In genomic region chr7:25755468-25755833, GRCm38 (mm10) we compare ENCODE assay signal across 7 mouse cellular contexts. TPM values are rescaled to one million over a fixed set of nuclear protein-coding genes. Genes with fewer than 3 reads are reported as not detected.
DNase-seq lines count a peak whose midpoint lies in the region; TF ChIP-seq lines count a peak whose summit lies in the region.

No protein-coding gene starts in this region.

- peak overlapping the region; percentile 95 for H3K27ac ChIP-seq in layer of hippocampus, adult 2 months
- peak overlapping the region; percentile 47 for H3K27ac ChIP-seq in brown adipose tissue, adult 24 weeks (replicated peaks; ENCODE audit: low read depth, low read length)
- H3K27ac ChIP-seq in spleen, adult 2 months (ENCODE audit: insufficient read depth, low read length), result peak overlapping the region; percentile 85

- H3K36me3 ChIP-seq in megakaryocyte, embryonic 14.5 days (replicated peaks; ENCODE audit: low read length), result peaks cover 24% of the 10 kb centered on the region
- peaks cover 2% of the 10 kb centered on the region for H3K36me3 ChIP-seq in spleen, adult 2 months (ENCODE audit: control insufficient read depth, insufficient read depth, low read length)

- TF ChIP-seq CTCF in layer of hippocampus, adult 2 months (conservative IDR thresholded peaks at IDR 0.05), result no peak
- TF ChIP-seq CTCF in spleen, adult 2 months (IDR thresholded peaks at IDR 0.05; ENCODE audit: extremely low read depth, insufficient read depth, insufficient read length, insufficient replicate concordance), result no peak

- no peaks in the 10 kb centered on the region for H3K9me3 ChIP-seq in megakaryocyte, embryonic 14.5 days

- peak overlapping the region; percentile 94 for H3K4me3 ChIP-seq in layer of hippocampus, adult 2 months
- peak overlapping the region; percentile 59 for H3K4me3 ChIP-seq in brown adipose tissue, adult 24 weeks (ENCODE audit: insufficient read depth, low read depth, low read length)
- H3K4me3 ChIP-seq in megakaryocyte, embryonic 14.5 days (replicated peaks), result peak overlapping the region; percentile 93
- peak overlapping the region; percentile 55 for H3K4me3 ChIP-seq in spleen, adult 2 months (ENCODE audit: extremely low read depth, insufficient read depth, insufficient read length)

- DNase-seq in layer of hippocampus, adult 2 months (ENCODE audit: low spot score in 2 of 2), result peak; percentile 58 to 66
- no peak for DNase-seq in layer of hippocampus, postnatal 14 days (ENCODE audit: low spot score in 2 of 2)
- peak; percentile 59 to 65 for DNase-seq in frontal cortex, postnatal 10 days (ENCODE audit: low spot score in 2 of 2)
- peak; percentile 71 to 83 for DNase-seq in kidney, postnatal 4 days
- DNase-seq in spleen, adult 2 months (ENCODE audit: low read depth in 1 of 2, low spot score in 2 of 2), result peak in 1 of 2 experiments; percentile 45

- peaks cover 12% of the 10 kb centered on the region; the same call in 1 of the 2 replicates for H3K4me1 ChIP-seq in brown adipose tissue, adult 24 weeks (ENCODE audit: control insufficient read depth, insufficient read depth, insufficient read length, low read length)
- H3K4me1 ChIP-seq in megakaryocyte, embryonic 14.5 days, result peaks cover 46% of the 10 kb centered on the region
- peaks cover 15% of the 10 kb centered on the region; the same call in 1 of the 2 replicates for H3K4me1 ChIP-seq in spleen, adult 2 months (ENCODE audit: control insufficient read depth, insufficient read depth, insufficient read length)

- no peak for TF ChIP-seq POLR2A in spleen, adult 2 months (IDR thresholded peaks at IDR 0.05; ENCODE audit: low read depth, low read length)

- WGBS in spleen, adult 2 months, result under 1% methylated on average over 15 of the region's 15 CpGs

- peaks cover 11% of the 10 kb centered on the region for H3K27me3 ChIP-seq in megakaryocyte, embryonic 14.5 days (replicated peaks)
- no peaks in the 10 kb centered on the region for H3K27me3 ChIP-seq in spleen, adult 2 months (ENCODE audit: control insufficient read depth, insufficient read depth, low read length)

RNA-seq across cellular contexts. Expression of gene Hnrnpul1, which starts 0.9 kb away (rescaled TPM):
- 100 to 1,000 TPM; 110 to 115 TPM for total RNA-seq in layer of hippocampus, adult 2 months (2021)
- 100 to 1,000 TPM; 114 to 119 TPM for total RNA-seq in layer of hippocampus, postnatal 14 days (2021)
- polyA plus RNA-seq in brown adipose tissue, adult 24 weeks (2012; ENCODE audit: insufficient read depth, insufficient read length, missing spikeins), result 42.6 and 44.5 TPM in 2 replicates
- 168 and 350 TPM in 2 replicates for polyA plus RNA-seq in megakaryocyte, embryonic 14.5 days (2012; ENCODE audit: insufficient read depth, low replicate concordance)
- 49.6 and 59.2 TPM in 2 replicates for polyA plus RNA-seq in spleen, adult 2 months (2012; rRNA removed)

RNA-seq across cellular contexts. Expression of gene Axl, which starts 33.1 kb away (rescaled TPM):
- total RNA-seq in layer of hippocampus, adult 2 months (2021), result 10 to 100 TPM; 36.6 to 41.1 TPM
- 10 to 100 TPM; 46.7 to 47.9 TPM for total RNA-seq in layer of hippocampus, postnatal 14 days (2021)
- 18.6 and 24.1 TPM in 2 replicates for polyA plus RNA-seq in brown adipose tissue, adult 24 weeks (2012; ENCODE audit: insufficient read depth, insufficient read length, missing spikeins)
- polyA plus RNA-seq in megakaryocyte, embryonic 14.5 days (2012; ENCODE audit: insufficient read depth, low replicate concordance), result 7.4 and 18.0 TPM in 2 replicates
- polyA plus RNA-seq in spleen, adult 2 months (2012; rRNA removed), result 106 and 129 TPM in 2 replicates

RNA-seq across cellular contexts. Expression of gene Ccdc97, which starts 36.6 kb away (rescaled TPM):
- 10 to 100 TPM; 62.9 to 67.4 TPM for total RNA-seq in layer of hippocampus, adult 2 months (2021)
- total RNA-seq in layer of hippocampus, postnatal 14 days (2021), result 10 to 100 TPM; 50.1 to 50.5 TPM
- 16.9 and 17.0 TPM in 2 replicates for polyA plus RNA-seq in brown adipose tissue, adult 24 weeks (2012; ENCODE audit: insufficient read depth, insufficient read length, missing spikeins)
- polyA plus RNA-seq in megakaryocyte, embryonic 14.5 days (2012; ENCODE audit: insufficient read depth, low replicate concordance), result 30.5 and 39.5 TPM in 2 replicates
- 81.5 and 93.6 TPM in 2 replicates for polyA plus RNA-seq in spleen, adult 2 months (2012; rRNA removed)

Comparison
In these comparisons a context has a peak if more than half of its experiments do, and no peak if none do; other contexts are left out.
1. DNase-seq: peak in layer of hippocampus, adult 2 months (2 of 2), frontal cortex, postnatal 10 days (2 of 2) and kidney, postnatal 4 days (2 of 2); none in layer of hippocampus, postnatal 14 days (0 of 2).
2. Peak in every context shown above with its lines, with median percentiles within 50 percentile points of each other: H3K27ac ChIP-seq and H3K4me3 ChIP-seq.